Mouse (Mus musculus): ENCODE data around the gene Paqr3. TPM values are rescaled to one million over a fixed set of nuclear protein-coding genes. Genes with fewer than 3 reads are reported as not detected.

Paqr3 gene
- polyA plus RNA-seq, 1 experiment from 2014 or later: 28.3 TPM

- H3K27ac ChIP-seq: no peak overlapping the region
- ATAC-seq (replicated peaks): no peak
- WGBS: 68% methylated on average over 3 of the region's 3 CpGs
- H3K4me1 ChIP-seq: no peaks in the 10 kb centered on the region; the same call in 1 of the 2 replicates
- no peaks in the 10 kb centered on the region for H3K36me3 ChIP-seq (replicated peaks)
- H3K27me3 ChIP-seq (replicated peaks): no peaks in the 10 kb centered on the region
- H3K4me2 ChIP-seq: no peak overlapping the region
- no peaks in the 10 kb centered on the region for H3K9me3 ChIP-seq
- no peak overlapping the region for H3K9ac ChIP-seq
- H3K4me3 ChIP-seq: no peak overlapping the region
These were observed 29.9 kb downstream of the Paqr3 start for GRCm38 (mm10) chr5:97081481-97081880.

- no peak for ATAC-seq (replicated peaks)
- Histone ChIP-seq H3K9me3 (no peaks in the 10 kb centered on the region), H3K4me1 (no peaks in the 10 kb centered on the region; the same call in 1 of the 2 replicates), H3K9ac (no peak overlapping the region), H3K27me3 (replicated peaks) (no peaks in the 10 kb centered on the region), H3K27ac (no peak overlapping the region), H3K36me3 (replicated peaks) (no peaks in the 10 kb centered on the region), H3K4me2 (no peak overlapping the region), H3K4me3 (no peak overlapping the region)
- WGBS: 87% methylated on average over 5 of the region's 5 CpGs
These were observed 32.8 kb downstream of the Paqr3 start for GRCm38 (mm10) chr5:97078641-97079040.

DNA sequence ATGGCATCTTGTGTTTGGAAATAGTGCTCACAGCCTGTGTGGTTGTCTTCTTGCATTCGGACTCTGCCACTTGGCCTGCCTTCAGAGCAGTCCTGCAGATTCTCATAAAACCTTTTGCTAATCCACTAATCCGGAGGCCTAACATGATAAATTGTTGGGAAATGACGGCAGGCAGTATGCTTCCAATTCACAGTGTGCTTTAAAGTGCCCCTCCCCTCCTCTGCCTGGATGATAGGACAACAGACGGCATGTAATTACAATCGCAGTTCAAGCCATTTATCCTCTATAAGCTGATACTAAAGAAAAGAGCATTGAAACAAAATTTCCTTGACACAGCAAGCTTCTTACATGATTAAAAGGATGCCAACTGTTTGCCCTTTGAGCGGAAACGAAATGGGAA lies 33.7 kb downstream of the Paqr3 start:
- H3K4me3 ChIP-seq: no peak overlapping the region
- H3K36me3 ChIP-seq (replicated peaks): no peaks in the 10 kb centered on the region
- no peaks in the 10 kb centered on the region for H3K27me3 ChIP-seq (replicated peaks)
- no peaks in the 10 kb centered on the region for H3K9me3 ChIP-seq
- WGBS: 34% methylated on average over 7 of the region's 7 CpGs
- H3K9ac ChIP-seq: no peak overlapping the region
- no peaks in the 10 kb centered on the region; the same call in 1 of the 2 replicates for H3K4me1 ChIP-seq
- no peak for ATAC-seq (replicated peaks)
- H3K27ac ChIP-seq: no peak overlapping the region
- no peak overlapping the region for H3K4me2 ChIP-seq

- Histone ChIP-seq H3K4me2 (no peak overlapping the region), H3K27me3 (replicated peaks) (no peaks in the 10 kb centered on the region), H3K9me3 (no peaks in the 10 kb centered on the region), H3K4me3 (no peak overlapping the region), H3K36me3 (replicated peaks) (no peaks in the 10 kb centered on the region), H3K27ac (no peak overlapping the region), H3K9ac (no peak overlapping the region), H3K4me1 (no peaks in the 10 kb centered on the region; the same call in 1 of the 2 replicates)
- ATAC-seq (replicated peaks): no peak
- WGBS: 96% methylated on average over 5 of the region's 5 CpGs
These were observed 35.2 kb downstream of the Paqr3 start for GRCm38 (mm10) chr5:97076167-97076566.

DNA sequence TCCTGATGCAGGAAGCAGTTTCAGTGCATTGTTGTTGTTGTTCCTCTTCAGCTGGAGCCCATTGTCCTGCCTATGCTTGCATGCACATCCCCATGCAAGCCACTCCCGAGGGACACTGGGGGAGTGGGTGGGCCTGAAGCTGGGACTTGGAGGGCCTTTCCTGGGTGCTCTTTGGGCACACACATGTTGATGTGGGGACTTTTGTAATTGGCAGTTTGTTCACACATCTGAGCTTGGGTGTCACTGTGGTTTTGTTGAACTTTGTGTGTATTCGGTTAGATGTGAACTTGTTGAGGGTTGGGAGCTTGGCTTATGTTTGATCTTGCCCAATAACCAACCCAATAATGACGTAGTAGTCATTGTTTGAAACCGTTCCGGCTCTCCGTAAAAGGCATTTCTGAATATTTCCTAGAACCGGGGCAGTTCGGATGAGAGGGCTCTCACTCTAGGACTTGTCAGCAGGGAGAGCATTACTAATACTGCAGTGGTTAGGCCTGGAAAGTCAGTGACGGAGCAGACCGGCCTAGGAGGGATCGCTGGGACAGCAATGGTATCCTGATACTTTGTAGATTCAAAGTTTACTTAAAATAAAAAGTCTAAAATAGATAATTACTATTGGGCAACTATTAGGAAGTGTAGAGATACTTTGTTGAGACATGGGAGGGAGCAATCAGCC lies 35.8 kb downstream of the Paqr3 start:
- Histone ChIP-seq H3K4me3 (no peak overlapping the region), H3K9me3 (no peaks in the 10 kb centered on the region), H3K36me3 (replicated peaks) (no peaks in the 10 kb centered on the region), H3K4me2 (no peak overlapping the region), H3K27ac (no peak overlapping the region), H3K27me3 (replicated peaks) (no peaks in the 10 kb centered on the region), H3K4me1 (no peaks in the 10 kb centered on the region; the same call in 1 of the 2 replicates), H3K9ac (no peak overlapping the region)
- 91% methylated on average over 11 of the region's 11 CpGs for whole genome bisulfite sequencing
- no peak for ATAC-seq (replicated peaks)

- H3K27me3 ChIP-seq (replicated peaks): no peaks in the 10 kb centered on the region
- peaks cover 7% of the 10 kb centered on the region; the same call in 1 of the 2 replicates for H3K36me3 ChIP-seq (replicated peaks)
- WGBS: 89% methylated on average over 4 of the region's 4 CpGs
- no peak overlapping the region for H3K4me2 ChIP-seq
- no peak overlapping the region for H3K9ac ChIP-seq
- no peak overlapping the region for H3K4me3 ChIP-seq
- H3K4me1 ChIP-seq: no peaks in the 10 kb centered on the region
- no peak for ATAC-seq (replicated peaks)
- no peak overlapping the region for H3K27ac ChIP-seq
- no peaks in the 10 kb centered on the region for H3K9me3 ChIP-seq
These were observed 45.6 kb downstream of the Paqr3 start for GRCm38 (mm10) chr5:97065746-97066145.

GRCm38 (mm10) chr5:97062041-97062440 lies 49.4 kb downstream of the Paqr3 start:
- ATAC-seq (replicated peaks): no peak
- Histone ChIP-seq H3K36me3 (replicated peaks) (peaks cover 11% of the 10 kb centered on the region; the same call in 1 of the 2 replicates), H3K9me3 (no peaks in the 10 kb centered on the region), H3K27ac (no peak overlapping the region), H3K9ac (no peak overlapping the region), H3K4me1 (no peaks in the 10 kb centered on the region), H3K27me3 (replicated peaks) (no peaks in the 10 kb centered on the region), H3K4me2 (no peak overlapping the region), H3K4me3 (no peak overlapping the region)
- whole genome bisulfite sequencing: 83% methylated on average over 1 of the region's 1 CpGs

DNA sequence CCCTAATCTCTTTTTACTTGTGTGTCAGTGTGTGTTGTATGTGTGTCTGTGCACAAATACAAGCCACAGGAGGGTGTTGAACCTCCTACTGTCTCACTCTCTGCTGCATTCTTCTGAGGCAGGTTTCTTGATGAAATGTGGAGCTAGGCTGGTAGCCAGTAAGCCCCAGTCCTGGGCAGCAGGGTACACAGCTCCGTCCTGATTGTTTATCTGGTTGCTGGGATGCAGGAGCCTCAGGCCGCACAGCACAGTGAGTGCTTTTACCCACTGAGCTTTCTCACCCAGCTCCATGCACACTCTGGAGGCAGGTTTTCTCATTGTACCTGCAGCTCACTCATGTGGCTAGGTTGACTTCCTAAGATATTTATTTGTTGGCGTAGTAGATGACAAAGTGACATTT lies 50.5 kb downstream of the Paqr3 start:
- Histone ChIP-seq H3K4me1 (no peaks in the 10 kb centered on the region), H3K9me3 (no peaks in the 10 kb centered on the region), H3K27ac (no peak overlapping the region), H3K36me3 (replicated peaks) (peaks cover 11% of the 10 kb centered on the region; the same call in 1 of the 2 replicates), H3K4me2 (no peak overlapping the region), H3K4me3 (no peak overlapping the region), H3K27me3 (replicated peaks) (no peaks in the 10 kb centered on the region), H3K9ac (no peak overlapping the region)
- 60% methylated on average over 3 of the region's 3 CpGs for WGBS
- no peak for ATAC-seq (replicated peaks)

DNA sequence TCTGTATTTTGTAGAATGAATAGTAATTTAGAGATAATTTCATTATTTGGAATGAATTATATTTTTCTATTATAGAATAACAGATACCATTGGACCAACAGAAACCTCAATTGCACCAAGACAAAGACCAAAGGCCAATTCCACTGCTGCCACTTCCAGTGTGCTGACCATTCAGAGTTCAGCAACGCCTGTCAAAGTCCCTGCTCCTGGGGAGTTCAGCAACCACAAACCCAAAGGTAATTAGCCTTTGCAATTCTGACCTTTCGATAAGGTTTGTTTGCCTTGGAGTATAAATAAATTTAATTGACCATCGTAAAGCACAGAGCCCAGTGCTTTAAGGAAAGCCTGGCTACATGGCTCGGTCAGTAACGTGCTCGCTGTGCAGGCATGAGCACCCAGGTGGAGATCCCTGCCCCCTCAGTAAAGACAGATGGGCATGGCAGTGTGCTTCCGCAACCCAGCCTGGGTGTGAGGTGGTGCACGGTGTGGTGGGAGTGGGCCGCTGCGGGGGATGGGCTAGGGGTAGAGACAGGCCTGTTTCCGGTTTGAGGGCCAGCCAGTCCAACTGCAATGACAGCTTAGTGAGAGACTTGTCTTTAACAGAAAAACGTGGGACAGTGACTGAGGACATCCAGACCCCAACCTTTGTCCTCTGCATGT lies 54.5 kb downstream of the Paqr3 start:
- H3K4me1 ChIP-seq: no peaks in the 10 kb centered on the region
- H3K4me2 ChIP-seq: no peak overlapping the region
- no peaks in the 10 kb centered on the region for H3K27me3 ChIP-seq (replicated peaks)
- ATAC-seq (replicated peaks): 0 out of 2 replicates have a peak, but pooled peaks have one; percentile 48
- 86% methylated on average over 12 of the region's 12 CpGs for WGBS
- 0 out of 2 replicates have a peak, but pooled peaks cover 7% of the 10 kb centered on the region for H3K36me3 ChIP-seq (replicated peaks)
- H3K9me3 ChIP-seq: no peaks in the 10 kb centered on the region
- H3K27ac ChIP-seq: no peak overlapping the region
- H3K4me3 ChIP-seq: no peak overlapping the region
- no peak overlapping the region for H3K9ac ChIP-seq

DNA sequence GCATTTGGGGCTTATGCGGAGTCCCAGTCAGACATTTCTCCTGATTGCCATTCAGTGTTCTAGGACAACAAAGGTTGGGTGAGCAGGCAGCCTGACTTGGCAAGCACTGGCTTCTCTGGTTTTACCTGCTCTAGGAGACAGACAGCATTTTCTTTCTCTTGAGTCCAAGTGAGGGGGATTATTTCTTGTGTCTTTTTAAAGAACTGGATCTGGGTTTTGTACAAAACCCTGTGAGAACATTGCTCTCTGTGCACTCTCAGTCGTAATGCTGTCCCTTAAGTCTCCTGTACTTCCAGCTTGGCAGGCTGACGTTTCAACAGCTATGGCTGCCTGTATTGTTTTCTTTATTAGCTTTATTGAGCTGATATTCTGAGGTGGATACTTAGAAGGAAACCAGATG lies 55.0 kb downstream of the Paqr3 start:
- Histone ChIP-seq H3K4me1 (no peaks in the 10 kb centered on the region), H3K4me3 (no peak overlapping the region), H3K9ac (no peak overlapping the region), H3K27ac (no peak overlapping the region), H3K36me3 (replicated peaks) (0 out of 2 replicates have a peak, but pooled peaks cover 7% of the 10 kb centered on the region), H3K27me3 (replicated peaks) (no peaks in the 10 kb centered on the region), H3K4me2 (no peak overlapping the region), H3K9me3 (no peaks in the 10 kb centered on the region)
- 89% methylated on average over 3 of the region's 3 CpGs for WGBS
- no peak for ATAC-seq (replicated peaks)

- 0 out of 2 replicates have a peak, but pooled peaks cover 7% of the 10 kb centered on the region for H3K36me3 ChIP-seq (replicated peaks)
- no peak overlapping the region for H3K27ac ChIP-seq
- H3K4me3 ChIP-seq: no peak overlapping the region
- no peaks in the 10 kb centered on the region for H3K27me3 ChIP-seq (replicated peaks)
- peak; percentile 64; the same call in 1 of the 2 replicates for ATAC-seq (replicated peaks)
- no peaks in the 10 kb centered on the region for H3K9me3 ChIP-seq
- WGBS: 4% methylated on average over 1 of the region's 1 CpGs
- H3K4me1 ChIP-seq: no peaks in the 10 kb centered on the region
- H3K9ac ChIP-seq: no peak overlapping the region
- no peak overlapping the region for H3K4me2 ChIP-seq
These were observed 55.8 kb downstream of the Paqr3 start for GRCm38 (mm10) chr5:97055511-97056068.

DNA sequence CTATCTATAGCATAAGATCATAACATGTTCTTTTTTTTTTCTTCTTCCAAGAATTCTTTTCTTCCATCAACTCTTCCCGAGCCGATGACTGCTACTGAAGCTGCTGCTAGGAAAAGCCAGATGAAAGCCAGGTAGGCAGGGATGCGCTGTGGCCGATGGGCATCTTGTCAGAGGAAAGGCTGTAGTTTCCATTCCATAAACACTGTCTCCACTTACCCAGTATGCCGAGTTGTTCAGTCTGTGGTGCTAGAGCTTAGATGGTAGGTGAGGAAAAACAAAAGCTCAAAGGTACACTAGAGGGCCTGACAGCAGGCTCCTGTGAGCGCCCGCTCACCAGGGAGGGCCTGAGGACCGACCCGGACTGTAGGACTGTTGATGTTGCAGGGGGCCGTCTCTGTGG lies 56.6 kb downstream of the Paqr3 start:
- Histone ChIP-seq H3K27ac (no peak overlapping the region), H3K9ac (no peak overlapping the region), H3K27me3 (replicated peaks) (no peaks in the 10 kb centered on the region), H3K4me2 (no peak overlapping the region), H3K4me1 (no peaks in the 10 kb centered on the region), H3K36me3 (replicated peaks) (0 out of 2 replicates have a peak, but pooled peaks cover 7% of the 10 kb centered on the region), H3K4me3 (no peak overlapping the region), H3K9me3 (no peaks in the 10 kb centered on the region)
- WGBS: 87% methylated on average over 10 of the region's 10 CpGs
- ATAC-seq (replicated peaks): no peak

Data from midbrain, embryonic 15.5 days (tissue).